Mouse (Mus musculus): ENCODE data around the gene Dnajc4. TPM values are rescaled to one million over a fixed set of nuclear protein-coding genes. Genes with fewer than 3 reads are reported as not detected.

The Dnajc4 gene
- total RNA-seq, 2 experiments from 2014 or later = 21.9 to 22.9 TPM

- no peak for DNase-seq
Measured at GRCm38 (mm10) chr19:6948186-6948585, 44.2 kb downstream of the Dnajc4 start.

- DNase-seq = no peak
Measured at GRCm38 (mm10) chr19:6947742-6948141, 44.6 kb downstream of the Dnajc4 start.

DNA sequence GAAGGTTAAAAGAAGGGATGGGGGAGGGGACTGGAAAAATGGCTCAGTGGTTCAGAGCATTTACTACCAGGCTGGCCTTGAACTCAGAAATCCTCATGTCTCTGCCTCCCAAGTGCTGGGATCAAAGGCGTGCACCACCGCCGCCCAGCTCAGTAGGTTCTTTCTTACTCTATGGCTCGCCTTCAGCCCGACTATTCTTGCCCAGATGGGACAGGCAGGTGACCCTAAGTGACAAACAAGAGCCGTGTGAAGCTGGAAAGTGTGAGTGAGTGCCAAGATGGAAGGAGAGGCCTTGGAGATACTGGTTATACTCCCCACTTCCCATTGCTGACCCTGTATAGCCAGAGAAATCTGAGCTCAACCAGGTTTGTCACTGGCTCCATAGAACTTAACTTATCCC lies 48.7 kb downstream of the Dnajc4 start:
- no peak for DNase-seq

DNA sequence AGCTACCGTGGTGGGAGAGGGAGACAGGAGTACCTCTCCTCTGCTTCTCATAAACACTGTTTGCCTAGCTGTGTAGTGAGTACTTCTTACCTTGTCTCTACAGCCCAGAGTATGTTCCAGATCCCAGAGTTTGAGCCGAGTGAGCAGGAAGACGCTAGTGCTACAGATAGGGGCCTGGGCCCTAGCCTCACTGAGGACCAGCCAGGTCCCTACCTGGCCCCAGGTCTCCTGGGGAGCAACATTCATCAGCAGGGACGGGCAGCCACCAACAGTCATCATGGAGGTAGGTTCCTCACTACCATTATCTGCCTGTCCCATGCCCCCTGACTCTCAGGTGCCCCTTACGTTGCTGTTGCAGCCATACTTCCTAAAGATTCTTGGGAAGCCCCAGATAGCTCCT lies 49.6 kb downstream of the Dnajc4 start:
- no peak for DNase-seq

GRCm38 (mm10) chr19:6942249-6942691 lies 50.1 kb downstream of the Dnajc4 start, which contains the start of gene Gpr137:
Gene Gpr137, minus strand, starts transcription at chr19:6942480.
- DNase-seq = peak; percentile 93 to 94

DNA sequence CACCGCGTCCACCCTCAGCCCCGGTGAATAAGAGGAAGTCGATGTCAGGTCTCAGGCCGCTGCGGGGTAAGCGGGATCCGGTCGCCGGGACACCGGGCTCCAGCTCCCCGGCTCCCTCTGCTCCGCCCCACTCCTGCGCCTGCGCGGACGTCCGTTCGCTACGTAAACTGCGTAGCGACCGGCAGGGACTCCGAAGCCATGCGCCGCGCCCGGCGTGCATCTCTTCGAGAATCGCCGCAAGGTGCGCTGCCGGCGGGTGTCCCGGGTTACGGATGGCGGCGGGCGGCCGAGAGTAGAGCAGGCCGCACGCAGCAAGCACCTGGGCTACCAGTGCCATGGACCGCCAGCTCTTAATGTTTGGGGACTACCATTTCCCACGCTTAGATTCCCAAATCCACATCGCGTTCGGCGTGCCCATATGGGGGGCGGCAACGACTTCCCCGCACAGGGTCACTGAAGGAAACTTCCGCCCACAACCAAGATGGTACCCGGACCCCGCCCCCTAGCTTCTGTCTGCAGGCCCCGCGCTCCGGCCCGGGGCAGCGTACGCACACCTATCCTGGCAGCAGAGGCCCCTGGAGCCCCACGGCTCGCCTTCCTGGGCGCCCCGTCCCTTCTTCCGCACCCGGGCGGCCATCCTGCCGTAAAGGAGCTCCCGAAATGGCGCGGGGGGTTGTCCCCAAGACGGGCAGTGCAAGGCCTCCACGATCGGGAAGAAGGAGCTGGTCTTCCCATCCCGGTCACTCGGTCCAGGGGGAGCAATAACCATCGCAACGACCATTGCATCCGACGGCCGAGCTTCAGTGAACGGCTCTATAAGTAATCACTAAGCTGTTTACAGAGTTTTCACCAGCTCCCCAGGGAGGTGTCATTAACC lies 50.8 kb downstream of the Dnajc4 start, which contains the start of gene Bad:
Gene Bad (plus strand): TSS at position 490 of the 877 bp plus-strand sequence.
- peak; percentile 93 to 95 for DNase-seq

DNA sequence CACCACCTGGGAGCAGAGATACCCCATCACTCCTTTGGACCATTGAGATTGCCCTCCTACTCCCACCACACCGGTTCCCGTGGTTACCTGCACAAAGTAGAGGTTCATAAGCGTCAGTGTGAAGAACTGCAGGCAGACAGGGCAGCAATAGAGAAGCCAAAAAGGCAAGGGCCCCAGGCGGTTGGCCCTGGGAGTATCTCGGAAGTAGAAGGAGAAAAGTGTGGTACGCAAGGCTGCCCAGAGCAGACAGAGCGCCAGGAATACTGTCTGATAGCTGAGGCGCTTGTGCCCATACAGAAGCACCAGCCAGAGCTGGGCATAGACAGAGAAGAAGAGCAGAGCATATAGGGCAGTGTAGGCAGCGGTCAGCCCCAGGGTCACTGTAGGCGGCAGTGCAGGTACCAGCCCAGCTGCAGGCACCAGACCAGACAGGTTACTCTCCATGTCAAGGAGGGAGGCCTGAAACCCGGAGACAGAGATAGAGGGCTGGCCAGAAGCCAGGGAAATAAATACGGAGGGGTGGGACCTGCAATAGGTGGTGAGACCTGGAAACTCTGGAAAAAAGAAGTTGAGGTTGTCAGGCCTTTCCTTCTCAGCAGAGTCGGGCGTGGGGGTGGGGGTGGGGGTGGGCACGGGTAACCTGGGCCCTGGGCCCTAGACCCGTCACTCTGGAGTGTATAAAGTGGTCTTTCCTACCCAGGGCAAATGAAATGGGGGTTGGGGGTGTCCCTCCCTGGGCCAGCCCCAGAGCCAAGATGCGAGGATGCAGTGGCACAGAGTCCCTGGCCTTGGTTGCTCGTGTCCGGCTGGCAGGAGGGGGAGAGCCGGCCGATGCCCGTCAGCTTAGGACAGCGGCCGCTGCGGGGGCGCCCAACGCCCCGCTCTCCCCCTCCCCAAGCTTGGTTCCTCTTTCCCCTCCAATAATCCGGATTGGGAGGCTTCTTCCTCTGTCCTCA lies 51.7 kb downstream of the Dnajc4 start:
- no peak for DNase-seq

GRCm38 (mm10) chr19:6939106-6940002 lies 53.0 kb downstream of the Dnajc4 start:
- DNase-seq = no peak

Other genes starting within 250 kb of the Dnajc4 start
- 10 to 100 TPM; 34.6 to 36.0 TPM for gene Rps6ka4, start 151.9 kb downstream of the Dnajc4 start, total RNA-seq (2021)
- 1 to 10 TPM; 10.0 TPM for gene Ccdc88b, start 134.4 kb downstream of the Dnajc4 start, total RNA-seq (2021)
- 10 to 100 TPM; 46.5 to 48.1 TPM for gene Trmt112, start 82.9 kb downstream of the Dnajc4 start, total RNA-seq (2021)
- gene Prdx5, start 82.5 kb downstream of the Dnajc4 start, total RNA-seq (2021) = 100 to 1,000 TPM; 368 to 411 TPM
- gene Esrra, start 70.8 kb downstream of the Dnajc4 start, total RNA-seq (2021) = 10 to 100 TPM; 57.0 to 59.8 TPM
- 10 to 100 TPM; 12.2 to 13.7 TPM for gene Catsperz, start 67.2 kb downstream of the Dnajc4 start, total RNA-seq (2021)
- 10 to 100 TPM; 19.8 to 21.7 TPM for gene Kcnk4, start 58.1 kb downstream of the Dnajc4 start, total RNA-seq (2021)
- gene Bad, start 50.7 kb downstream of the Dnajc4 start, total RNA-seq (2021) = 10 to 100 TPM; 36.4 to 40.3 TPM
- gene Gpr137, start 50.1 kb downstream of the Dnajc4 start, total RNA-seq (2021) = 100 to 1,000 TPM in 1 of 2 experiments, 10 to 100 TPM in 1; 96.0 to 104 TPM
- gene Ppp1r14b, start 17.6 kb downstream of the Dnajc4 start, total RNA-seq (2021) = 10 to 100 TPM; 63.1 to 69.8 TPM
- gene Plcb3, start 16.1 kb downstream of the Dnajc4 start, total RNA-seq (2021) = 10 to 100 TPM; 13.8 to 14.2 TPM
- gene Fkbp2, start 12.1 kb downstream of the Dnajc4 start, total RNA-seq (2021) = 100 to 1,000 TPM in 1 of 2 experiments, 10 to 100 TPM in 1; 86.0 to 101 TPM
- gene Vegfb, start 4.9 kb downstream of the Dnajc4 start, total RNA-seq (2021) = 10 to 100 TPM; 81.5 to 82.6 TPM
- 10 to 100 TPM; 13.8 to 14.3 TPM for gene Nudt22, start 3.5 kb upstream of the Dnajc4 start, total RNA-seq (2021)
- gene Trpt1, start 3.6 kb upstream of the Dnajc4 start, total RNA-seq (2021) = 10 to 100 TPM; 13.1 to 17.8 TPM
- 1 to 10 TPM; 3.9 to 5.0 TPM for gene Fermt3, start 26.9 kb upstream of the Dnajc4 start, total RNA-seq (2021)
- 100 to 1,000 TPM; 216 to 229 TPM for gene Stip1, start 47.4 kb upstream of the Dnajc4 start, total RNA-seq (2021)
- 10 to 100 TPM; 20.4 to 22.2 TPM for gene Macrod1, start 64.2 kb upstream of the Dnajc4 start, total RNA-seq (2021)
- gene Flrt1, start 113.2 kb upstream of the Dnajc4 start, total RNA-seq (2021) = 10 to 100 TPM; 18.4 to 18.6 TPM
- 100 to 1,000 TPM; 282 to 286 TPM for gene Otub1, start 213.7 kb upstream of the Dnajc4 start, total RNA-seq (2021)
- gene Cox8a, start 225.0 kb upstream of the Dnajc4 start, total RNA-seq (2021) = 1,000 to 10,000 TPM; 1,005 to 1,018 TPM
- 10 to 100 TPM; 31.6 to 38.6 TPM for gene Naa40, start 248.6 kb upstream of the Dnajc4 start, total RNA-seq (2021)